ENCODE assay signal across 1 mouse cellular context in the genomic region with DNA sequence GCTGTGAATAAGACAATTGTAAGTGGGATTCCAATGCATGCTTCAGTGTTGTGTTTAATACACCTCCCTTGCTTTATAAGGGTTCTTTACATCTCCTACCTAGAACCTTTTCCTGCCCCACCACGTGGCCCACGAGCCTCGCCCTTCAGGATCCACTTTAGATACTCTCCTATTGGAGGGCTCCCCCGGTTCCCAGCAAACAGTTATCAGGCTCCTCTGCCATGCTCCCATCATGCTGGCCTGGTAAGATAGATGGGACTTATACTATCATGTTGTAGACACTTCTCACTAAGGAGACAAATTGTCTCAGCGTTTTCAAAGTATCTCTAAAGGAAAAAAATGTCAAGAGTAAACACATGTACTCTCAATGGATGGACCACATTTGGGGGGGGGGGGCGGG.
TF ChIP-seq lines count a peak whose summit lies in the region.

No protein-coding gene starts in this region.

TF ChIP-seq in MEL, 35 proteins besides CTCF, POLR2A, EP300 and RAD21 (continued from another document):
- TF ChIP-seq MXI1 (IDR thresholded peaks at IDR 0.05; ENCODE audit: low read depth, low read length): peak; percentile 32; the same call in 1 of the 2 replicates
- TF ChIP-seq MAX (IDR thresholded peaks at IDR 0.05; ENCODE audit: low read length): peak; percentile 9; the same call in 1 of the 2 replicates
- no peak for TF ChIP-seq NELFE (IDR thresholded peaks at IDR 0.05; ENCODE audit: low read depth, low read length)
- TF ChIP-seq BHLHE40 (IDR thresholded peaks at IDR 0.05; ENCODE audit: borderline replicate concordance, low read depth, low read length): no peak
- TF ChIP-seq POLR2AphosphoS2 (IDR thresholded peaks at IDR 0.05; ENCODE audit: low read length): 0 out of 2 replicates have a peak, but pooled peaks have one; percentile 31
